Mouse (Mus musculus): ENCODE results near the gene Fbxl12.

Gene Fbxl12

GRCm38 (mm10) chr9:20644360-20645081 is at the start of gene Fbxl12:
Gene Fbxl12 (minus strand): TSS chr9:20644767.
- DNase-seq (ENCODE audit: low read depth in 1 of 2, low spot score in 2 of 2): peak in 1 of 2 experiments; percentile 72

- DNase-seq (ENCODE audit: low read depth in 1 of 2, low spot score in 2 of 2): no peak
Observed at GRCm38 (mm10) chr9:20692863-20693262, 48.3 kb upstream of the Fbxl12 start.

- peak in 1 of 2 experiments; percentile 10 for DNase-seq (ENCODE audit: low read depth in 1 of 2, low spot score in 2 of 2)
Observed at GRCm38 (mm10) chr9:20690449-20690848, 45.9 kb upstream of the Fbxl12 start.

- no peak for DNase-seq (ENCODE audit: low read depth in 1 of 2, low spot score in 2 of 2)
Observed at GRCm38 (mm10) chr9:20689913-20690312, 45.3 kb upstream of the Fbxl12 start.

GRCm38 (mm10) chr9:20689403-20689802 is 44.8 kb upstream of the Fbxl12 start:
- DNase-seq (ENCODE audit: low read depth in 1 of 2, low spot score in 2 of 2): no peak

- DNase-seq (ENCODE audit: low read depth in 1 of 2, low spot score in 2 of 2): no peak
Observed at GRCm38 (mm10) chr9:20685081-20685861, 40.7 kb upstream of the Fbxl12 start.

- no peak for DNase-seq (ENCODE audit: low read depth in 1 of 2, low spot score in 2 of 2)
Observed at GRCm38 (mm10) chr9:20682389-20682722, 37.8 kb upstream of the Fbxl12 start.

- no peak for DNase-seq (ENCODE audit: low read depth in 1 of 2, low spot score in 2 of 2)
Observed at GRCm38 (mm10) chr9:20681546-20682388, 37.2 kb upstream of the Fbxl12 start.

- DNase-seq (ENCODE audit: low read depth in 1 of 2, low spot score in 2 of 2): no peak
Observed at GRCm38 (mm10) chr9:20680378-20680958, 35.9 kb upstream of the Fbxl12 start.

GRCm38 (mm10) chr9:20677892-20678291 is 33.3 kb upstream of the Fbxl12 start:
- DNase-seq (ENCODE audit: low read depth in 1 of 2, low spot score in 2 of 2): no peak

GRCm38 (mm10) chr9:20672047-20672446 is 27.5 kb upstream of the Fbxl12 start:
- DNase-seq (ENCODE audit: low read depth in 1 of 2, low spot score in 2 of 2): no peak

- no peak for DNase-seq (ENCODE audit: low read depth in 1 of 2, low spot score in 2 of 2)
Observed at GRCm38 (mm10) chr9:20668065-20668464, 23.5 kb upstream of the Fbxl12 start.

GRCm38 (mm10) chr9:20666510-20667034 is 22.0 kb upstream of the Fbxl12 start:
- DNase-seq (ENCODE audit: low read depth in 1 of 2, low spot score in 2 of 2): no peak

- no peak for DNase-seq (ENCODE audit: low read depth in 1 of 2, low spot score in 2 of 2)
Observed at GRCm38 (mm10) chr9:20665925-20666324, 21.4 kb upstream of the Fbxl12 start.

GRCm38 (mm10) chr9:20664982-20665637 is 20.5 kb upstream of the Fbxl12 start:
- no peak for DNase-seq (ENCODE audit: low read depth in 1 of 2, low spot score in 2 of 2)

GRCm38 (mm10) chr9:20664366-20664765 is 19.8 kb upstream of the Fbxl12 start:
- DNase-seq (ENCODE audit: low read depth in 1 of 2, low spot score in 2 of 2): no peak

GRCm38 (mm10) chr9:20663956-20664355 is 19.4 kb upstream of the Fbxl12 start:
- no peak for DNase-seq (ENCODE audit: low read depth in 1 of 2, low spot score in 2 of 2)

GRCm38 (mm10) chr9:20662874-20663273 is 18.3 kb upstream of the Fbxl12 start:
- DNase-seq (ENCODE audit: low read depth in 1 of 2, low spot score in 2 of 2): no peak

- peak in 1 of 2 experiments; percentile 27 for DNase-seq (ENCODE audit: low read depth in 1 of 2, low spot score in 2 of 2)
Observed at GRCm38 (mm10) chr9:20662325-20662724, 17.8 kb upstream of the Fbxl12 start.

GRCm38 (mm10) chr9:20657546-20657945 is 13.0 kb upstream of the Fbxl12 start:
- no peak for DNase-seq (ENCODE audit: low read depth in 1 of 2, low spot score in 2 of 2)
